Mouse (Mus musculus) fat pad, adult 2 months (tissue): ENCODE measurements around the gene Slc27a1.
A peak's percentile ranks its signal among the peaks of the same experiment; 100 is the strongest.

Experiments used
- DNase-seq: peaks from one replicate; pipeline ENCODE4 v3.0.0-alpha.2; 2011; ENCODE audit warnings: low read depth, low spot score; ENCODE audit errors: extremely low read depth

Gene Slc27a1

DNA sequence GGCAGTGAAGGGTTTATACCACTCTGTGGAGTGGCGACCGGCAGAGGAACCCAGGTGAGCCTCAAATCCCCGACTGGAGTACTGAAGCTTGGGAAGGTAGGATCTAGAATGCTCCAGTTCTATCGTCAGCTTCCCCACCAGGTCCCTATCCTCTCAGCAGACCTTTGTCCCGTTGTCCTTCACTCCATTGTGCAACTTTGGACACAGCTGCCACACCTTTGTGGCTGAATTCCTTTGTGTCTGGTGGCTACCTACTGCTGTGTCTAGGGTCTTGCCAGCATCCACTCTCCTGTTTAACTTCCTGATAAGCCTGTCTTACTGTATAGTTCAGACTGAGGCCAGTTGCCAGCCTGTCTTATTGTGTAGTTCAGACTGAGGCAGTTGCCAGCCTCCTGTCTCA, 43.5 kb downstream of the Slc27a1 start:
- DNase-seq = no peak

GRCm38 (mm10) chr8:71613418-71613817, 44.7 kb downstream of the Slc27a1 start:
- DNase-seq = no peak

GRCm38 (mm10) chr8:71619786-71620185, 51.1 kb downstream of the Slc27a1 start:
- DNase-seq = no peak

- no peak for DNase-seq
Measured at GRCm38 (mm10) chr8:71625088-71625487, 56.4 kb downstream of the Slc27a1 start.

DNA sequence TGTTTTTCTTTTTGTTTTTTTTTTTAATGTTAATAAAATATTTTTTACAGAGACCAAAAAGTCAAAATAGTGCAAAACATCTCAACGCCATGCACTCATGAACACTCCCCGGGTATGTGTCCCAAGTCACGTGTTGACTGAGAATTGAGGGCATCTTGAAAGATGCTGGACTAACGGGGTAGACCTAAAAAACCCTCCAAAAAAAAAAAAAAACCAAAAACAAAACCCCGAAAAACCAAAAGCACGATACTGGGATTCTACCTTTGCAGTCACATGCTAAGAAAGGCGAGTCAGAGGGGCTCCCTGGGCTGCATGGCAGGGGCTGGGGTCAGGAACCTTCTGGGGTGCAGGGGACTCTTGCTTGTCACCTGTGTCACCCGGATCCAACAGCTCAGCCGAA, 58.1 kb downstream of the Slc27a1 start:
- DNase-seq = no peak

- DNase-seq = no peak
Measured at GRCm38 (mm10) chr8:71627265-71628099, 58.8 kb downstream of the Slc27a1 start.

- no peak for DNase-seq
Measured at GRCm38 (mm10) chr8:71628396-71629095, 59.9 kb downstream of the Slc27a1 start.

DNA sequence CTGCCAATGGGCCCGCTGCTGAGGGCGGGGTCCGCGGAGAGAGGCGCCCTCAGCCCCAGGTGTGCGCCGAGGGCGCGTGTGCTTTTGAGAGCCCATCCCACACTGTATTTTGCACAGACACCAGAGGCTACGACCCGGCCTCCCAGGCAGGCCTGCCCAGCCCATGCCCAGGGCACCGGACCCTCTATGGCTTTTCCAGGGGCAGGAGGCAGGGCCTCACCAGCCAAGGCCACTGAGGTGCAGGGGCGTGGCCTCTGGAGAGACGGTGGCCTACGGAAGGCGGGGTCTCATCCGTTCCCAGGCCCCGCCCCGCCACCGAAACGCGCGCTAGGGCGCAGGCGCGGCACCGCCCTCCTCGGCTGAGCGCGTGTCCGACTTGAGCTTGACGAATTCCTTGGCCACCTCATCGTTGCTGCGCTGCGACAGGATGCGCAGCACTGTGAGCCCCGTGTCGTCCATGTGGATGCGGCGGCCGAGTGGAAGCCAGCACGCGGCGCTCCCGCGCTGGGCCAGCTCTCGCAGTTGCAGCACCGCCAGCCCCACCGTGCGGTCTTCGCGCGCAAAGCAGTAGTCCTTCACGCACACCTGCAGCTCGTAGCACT, 60.5 kb downstream of the Slc27a1 start:
- peak; percentile 16 for DNase-seq

GRCm38 (mm10) chr8:71629781-71630212, 61.1 kb downstream of the Slc27a1 start:
- no peak for DNase-seq

DNA sequence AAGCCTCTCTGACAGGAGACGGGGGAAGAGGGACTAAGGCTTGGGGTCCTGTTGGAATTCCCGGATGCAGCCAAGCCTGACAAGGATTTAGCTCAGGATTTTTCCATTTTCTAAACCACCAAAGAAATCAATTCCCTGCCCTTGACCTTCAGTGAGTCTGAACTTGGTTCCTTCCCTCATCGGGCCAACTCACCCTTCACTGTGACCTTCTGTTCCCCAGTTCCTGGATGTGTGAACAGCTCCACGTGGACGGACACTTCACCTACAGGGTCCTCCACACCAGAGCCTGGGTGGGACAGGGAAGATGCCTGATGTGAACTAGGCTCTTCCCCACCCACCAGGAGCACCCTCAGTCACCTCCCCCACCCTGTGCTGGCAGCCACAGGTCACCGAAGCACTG, 62.1 kb downstream of the Slc27a1 start:
- DNase-seq = no peak

- no peak for DNase-seq
Measured at GRCm38 (mm10) chr8:71631897-71632296, 63.2 kb downstream of the Slc27a1 start.

- no peak for DNase-seq
Measured at GRCm38 (mm10) chr8:71633164-71633563, 64.5 kb downstream of the Slc27a1 start.

GRCm38 (mm10) chr8:71633981-71634667, 65.4 kb downstream of the Slc27a1 start:
- DNase-seq = no peak
